Mouse (Mus musculus) E14TG2a.4 (cell line): Measurements from ENCODE around the gene Odf2.

ENCODE experiments used
- CTCF ChIP-seq: conservative IDR thresholded peaks from 2 replicates; pipeline ENCODE4 v1.5.1; 2014; ENCODE audit warnings: low read length
- NANOG ChIP-seq: IDR thresholded peaks from 2 replicates; pipeline ENCODE4 v1.6.1; 2014; ENCODE audit warnings: borderline replicate concordance, low read length, mixed read lengths
- POU5F1 ChIP-seq: IDR thresholded peaks from 2 replicates; pipeline ENCODE4 v1.6.1; 2014; ENCODE audit warnings: low read length, borderline replicate concordance

DNA sequence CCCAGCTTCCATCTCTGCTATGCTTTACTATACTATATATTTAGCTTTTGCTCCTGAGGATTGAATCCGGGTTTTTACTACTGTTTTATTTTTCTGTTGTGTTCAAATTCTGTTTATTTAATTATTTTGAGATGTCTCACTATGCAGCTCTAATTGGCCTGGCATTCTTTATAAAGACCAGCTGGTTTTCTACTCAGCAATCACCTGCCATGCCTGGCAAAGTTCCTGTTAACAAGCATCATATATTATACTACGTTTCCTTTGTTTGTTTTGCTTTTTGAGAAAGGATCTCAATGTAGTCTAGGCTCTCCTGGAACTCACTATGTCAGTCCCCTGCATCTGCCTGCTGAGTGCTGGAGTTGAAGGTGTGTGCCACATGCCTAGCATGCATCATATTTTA, 8.3 kb downstream of the Odf2 start:
- TF ChIP-seq CTCF: no peak
- TF ChIP-seq POU5F1: no peak
- no peak for TF ChIP-seq NANOG
